Mouse (Mus musculus) liver, postnatal 0 days (tissue): ENCODE measurements at regions not wholly inside any gene's neighbourhood (a gene's known extent, or its start where the extent isn't known, plus 50 kb on each side); places are given as distances from the start of the nearest gene placed in this dataset.

Experiments
- CTCF ChIP-seq: sonication (generic); IDR thresholded peaks from 2 replicates; pipeline ENCODE4 v1.5.1; 2016; ENCODE audit warnings: antibody characterized with exemption, low read depth
- EP300 ChIP-seq: IDR thresholded peaks from 2 replicates; pipeline ENCODE4 v1.6.1; 2016; ENCODE audit warnings: antibody characterized with exemption, low read depth, mild to moderate bottlenecking

DNA sequence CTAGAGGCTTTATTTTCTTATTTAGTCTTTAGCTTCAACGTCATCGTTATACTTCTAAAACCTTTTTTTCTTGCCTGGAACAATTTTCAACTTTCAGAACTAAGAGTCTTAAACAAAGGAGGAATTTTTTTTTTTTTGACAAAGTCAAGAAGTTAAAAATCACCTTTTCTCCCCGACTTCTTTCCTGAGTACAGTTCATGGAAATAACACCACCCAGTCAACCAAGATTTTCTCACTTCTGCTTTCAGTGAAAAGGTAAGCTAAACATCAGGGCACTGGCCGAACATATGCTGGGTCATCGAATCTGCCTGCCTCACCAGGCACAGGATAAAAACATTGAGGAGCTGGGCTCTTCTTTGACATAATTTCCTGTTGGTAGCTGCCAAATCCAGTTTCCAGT is 277.4 kb upstream of the Actbl2 start:
- TF ChIP-seq EP300 (no peak), CTCF (no peak)
